Mouse (Mus musculus) c-Kit-positive CD71-negative TER-119-negative erythroid progenitor cells, embryonic 14.5 days (primary cell): Measurements from ENCODE around the gene Usp47.
A peak's percentile ranks its signal among the peaks of the same experiment; 100 is the strongest.

Source experiments
- DNase-seq: peaks from one replicate; pipeline ENCODE4 v3.0.0-alpha.2; 2013; ENCODE audit warnings: low read depth

The Usp47 gene

DNA sequence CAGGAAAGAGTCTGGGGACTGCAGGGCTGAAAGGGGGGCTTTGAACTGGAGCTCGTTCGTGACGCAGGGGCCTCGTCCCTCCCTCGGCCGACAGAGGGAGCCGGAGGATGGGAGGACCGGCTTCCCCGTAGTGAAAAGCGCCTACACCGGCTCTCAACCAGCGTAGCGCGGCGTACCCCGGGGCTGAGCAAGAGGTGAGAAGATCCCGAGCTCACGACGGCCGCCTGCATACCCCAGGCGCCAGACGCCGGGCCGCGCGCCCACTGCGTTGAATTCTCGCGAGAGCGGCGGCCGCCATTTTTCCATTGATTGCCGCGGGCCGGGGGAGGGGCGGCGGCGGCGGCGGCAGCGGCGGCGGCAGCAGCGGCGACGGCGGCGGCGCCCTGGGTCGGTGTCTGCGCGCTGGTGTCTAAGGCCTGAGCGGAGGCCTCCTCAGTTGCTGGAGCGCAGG, at the start of gene Usp47:
Gene Usp47, plus strand, starts transcription at position 355 of the 451 bp plus-strand sequence.
- peak; percentile 71 for DNase-seq

DNA sequence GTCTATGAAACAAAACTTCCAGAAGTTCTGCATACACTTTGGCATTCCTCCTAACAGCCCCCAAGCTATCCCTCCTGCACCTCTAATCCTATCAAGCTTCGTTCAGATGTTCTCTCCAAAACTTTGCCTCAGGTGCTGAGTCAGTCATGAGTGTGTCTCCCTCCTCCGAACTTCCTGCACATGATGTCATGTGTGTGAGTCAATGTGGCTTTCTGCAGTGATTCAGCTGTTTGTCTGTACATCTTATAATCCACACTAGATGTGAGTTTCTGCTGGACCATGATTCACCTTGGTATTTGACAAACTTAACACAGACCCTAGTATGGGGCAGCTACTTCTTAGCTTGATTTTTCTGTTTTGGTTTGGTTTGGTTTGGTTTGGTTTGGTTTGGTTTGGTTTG, 46.9 kb upstream of the Usp47 start:
- no peak for DNase-seq

DNA sequence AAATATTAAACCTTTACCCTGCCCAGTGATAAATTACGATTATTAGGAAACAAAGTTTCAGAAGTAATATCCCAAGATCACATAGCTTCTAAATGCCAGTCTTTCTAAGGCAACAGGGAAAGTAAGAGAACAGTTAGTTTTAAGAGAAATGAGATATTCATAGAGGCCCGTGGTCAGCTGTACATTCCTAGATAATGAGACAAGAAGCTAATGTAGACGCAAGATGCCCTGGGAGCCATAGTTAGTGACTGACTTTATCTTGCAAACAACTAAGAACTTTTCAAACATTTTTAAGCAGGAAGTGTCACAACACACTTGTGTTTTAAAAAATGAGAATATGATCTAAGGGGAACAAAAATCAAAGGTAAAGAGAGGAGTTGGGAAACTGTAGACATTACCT, 45.4 kb upstream of the Usp47 start:
- no peak for DNase-seq

DNA sequence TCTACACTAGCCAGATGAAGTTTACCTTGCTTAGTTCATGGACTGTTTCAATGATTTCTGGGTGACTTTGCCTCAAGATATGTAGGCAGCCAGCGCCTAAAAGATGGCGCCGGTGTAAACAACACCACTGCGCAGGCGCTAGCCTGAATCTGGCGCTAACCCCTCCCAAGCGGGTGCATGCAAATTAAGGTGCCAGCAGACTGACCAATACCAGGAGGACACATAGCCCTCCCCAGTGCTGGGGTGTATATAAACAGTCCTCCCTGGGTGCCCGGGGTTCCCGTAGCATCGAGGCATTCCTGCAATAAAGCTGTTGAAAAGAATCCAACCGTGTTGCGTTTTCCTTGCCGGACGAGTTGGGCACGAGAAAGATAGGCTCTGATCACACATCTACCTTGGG, 41.0 kb upstream of the Usp47 start:
- DNase-seq: no peak

DNA sequence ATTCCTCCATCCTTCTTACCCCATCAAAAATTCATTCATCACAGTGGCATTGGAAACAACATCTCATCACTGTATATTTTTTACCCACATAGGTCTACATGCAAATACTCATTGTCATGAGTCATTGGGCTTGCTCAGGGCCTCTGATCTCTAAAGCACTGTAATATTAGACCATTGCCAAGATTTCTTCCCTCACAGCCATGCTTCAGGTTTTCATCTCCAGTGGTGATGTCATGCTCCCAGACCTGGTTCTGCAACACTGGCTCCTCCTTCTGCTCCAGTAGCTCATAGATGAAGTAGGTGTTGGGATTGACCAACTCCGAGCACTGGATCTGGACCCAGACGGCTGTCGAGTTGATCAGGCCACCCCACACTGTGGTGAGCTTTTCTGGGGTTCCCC, 38.8 kb upstream of the Usp47 start:
- no peak for DNase-seq

DNA sequence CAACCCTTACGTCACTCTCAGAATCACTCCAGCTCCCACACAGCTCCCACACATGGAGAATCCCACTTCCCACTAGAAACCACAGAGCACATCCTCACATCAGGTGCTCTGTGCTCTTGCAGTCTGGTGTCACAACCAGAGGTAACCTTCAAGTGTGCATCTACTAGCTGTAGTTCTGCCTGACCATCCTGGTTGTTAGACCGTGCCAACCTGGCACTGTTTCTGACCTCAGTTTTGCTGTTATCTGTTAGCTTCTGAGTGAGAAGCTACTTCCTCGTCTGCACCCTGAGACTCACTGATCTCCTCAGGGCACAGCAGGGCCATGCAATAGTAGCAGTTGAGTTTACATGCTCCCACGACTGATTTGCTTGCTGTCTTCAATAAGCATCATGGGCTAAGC, 38.0 kb upstream of the Usp47 start:
- DNase-seq: no peak

DNA sequence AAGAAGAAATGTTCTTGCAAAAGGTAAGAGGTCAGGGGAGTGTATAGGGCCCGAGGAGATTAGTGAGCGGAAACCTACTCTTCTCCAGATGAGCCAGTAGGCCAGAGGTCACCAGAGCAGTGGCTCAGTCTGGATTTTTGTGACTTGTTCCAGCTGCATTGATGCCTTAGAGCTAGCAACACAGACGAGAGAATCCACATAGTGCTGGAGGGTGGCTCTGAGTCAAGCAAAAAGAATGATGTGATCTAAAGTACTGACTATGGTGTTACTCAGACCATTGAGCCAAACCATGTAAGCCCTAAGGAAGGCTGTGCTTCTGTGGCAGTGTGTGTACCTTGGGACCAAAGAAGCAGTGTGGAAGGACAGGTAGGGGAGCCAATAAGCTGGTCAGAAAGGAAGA, 36.4 kb upstream of the Usp47 start:
- DNase-seq: no peak

DNA sequence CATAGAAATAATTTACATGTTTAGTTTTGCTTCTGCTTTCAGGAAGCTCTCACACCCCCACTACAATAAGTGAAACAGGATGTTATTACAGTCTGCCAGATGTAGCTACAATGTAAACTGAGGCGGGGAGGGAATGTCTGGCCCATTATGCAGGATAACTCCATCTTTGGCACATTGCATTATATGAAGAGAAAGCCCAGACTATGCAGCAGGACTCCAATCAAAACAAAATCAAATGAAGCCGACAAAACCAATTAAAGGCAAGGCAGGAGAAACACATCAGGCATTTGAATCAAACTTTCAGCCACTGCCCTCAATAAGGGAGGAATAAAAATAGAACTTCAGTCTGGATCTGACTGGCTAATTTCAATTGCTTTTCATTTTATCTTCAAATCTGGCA, 25.9 kb upstream of the Usp47 start:
- DNase-seq: no peak

DNA sequence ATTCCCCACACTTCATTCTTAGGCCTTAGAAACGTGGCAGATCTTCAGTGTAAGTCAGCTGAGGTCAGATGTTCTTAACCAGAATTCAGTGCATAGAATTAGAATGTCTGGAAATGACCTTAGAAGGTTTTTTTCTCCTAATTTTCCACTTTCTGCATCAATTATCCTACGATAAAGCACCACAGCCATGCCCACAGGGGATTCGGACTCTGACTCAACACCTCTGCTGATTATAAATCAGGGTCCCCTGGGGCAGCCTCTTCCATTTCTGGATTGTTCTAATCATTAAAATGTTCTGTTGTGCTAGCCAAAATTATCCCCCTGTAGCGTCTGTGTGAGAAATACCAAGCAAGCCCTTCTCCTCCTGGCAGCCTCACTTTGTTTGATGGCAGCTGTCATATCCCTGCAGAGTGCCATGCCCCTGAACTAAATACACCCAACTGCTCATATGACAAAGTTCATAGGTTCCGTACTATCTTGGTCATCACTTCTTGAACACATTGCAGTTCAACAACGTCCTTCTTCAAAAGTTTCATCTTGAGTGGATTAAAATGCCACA, 24.8 kb upstream of the Usp47 start:
- no peak for DNase-seq

DNA sequence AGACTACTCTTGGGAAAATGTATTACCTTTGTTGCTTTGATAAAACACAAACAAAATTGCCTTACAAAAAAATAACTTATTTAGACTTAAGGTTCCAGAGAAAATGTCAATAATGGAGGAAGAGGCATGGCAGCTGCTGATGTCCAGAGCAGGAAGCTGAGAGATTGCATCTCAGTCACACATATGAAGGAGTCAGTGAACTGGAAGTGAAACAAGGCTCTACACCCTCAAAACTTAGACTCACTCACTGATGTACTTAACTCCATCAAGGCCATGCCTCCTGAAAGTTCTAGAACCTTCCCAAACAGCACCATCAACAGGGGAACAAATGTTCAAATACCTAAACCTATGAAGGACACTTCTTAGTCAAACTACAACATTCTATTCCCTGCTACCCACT, 23.9 kb upstream of the Usp47 start:
- no peak for DNase-seq

DNA sequence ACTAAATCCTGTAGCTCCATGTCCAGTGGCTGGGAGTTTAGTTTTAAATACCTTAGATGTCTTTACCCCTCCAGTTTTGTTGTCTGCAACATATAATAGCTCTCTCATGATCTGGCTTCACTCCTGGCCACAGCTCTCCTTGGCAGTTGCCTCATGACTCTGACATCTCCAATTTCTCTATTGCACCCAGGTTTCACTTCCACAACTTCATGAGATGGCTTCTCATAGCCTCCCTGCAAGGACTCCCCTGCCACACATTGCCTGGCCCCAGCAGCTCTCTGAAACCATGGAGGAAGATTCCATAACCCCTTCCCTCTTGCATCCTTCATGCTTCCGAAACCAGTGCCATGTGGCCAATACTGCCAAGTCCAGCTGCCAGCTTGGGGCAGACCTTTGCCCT, 23.1 kb upstream of the Usp47 start:
- DNase-seq: no peak

DNA sequence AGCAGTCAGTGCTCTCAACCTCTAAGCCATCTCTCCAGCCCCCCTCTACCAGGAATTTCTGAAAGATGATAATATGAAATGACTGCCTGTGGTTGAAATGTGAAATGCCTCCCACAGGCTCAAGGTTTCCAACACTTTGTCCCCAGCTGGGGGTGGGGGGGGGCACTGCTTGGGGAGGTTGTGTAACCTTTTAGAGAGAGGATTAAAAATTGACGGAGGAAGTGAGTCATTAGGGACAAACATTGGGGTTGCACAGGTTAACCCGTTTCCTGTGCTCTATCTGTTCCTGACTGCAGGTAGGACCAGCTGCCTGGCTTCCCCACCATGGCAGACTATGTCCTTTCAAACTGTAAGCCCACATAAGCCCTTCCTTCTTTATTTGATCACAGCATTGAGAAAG, 12.8 kb upstream of the Usp47 start:
- no peak for DNase-seq

DNA sequence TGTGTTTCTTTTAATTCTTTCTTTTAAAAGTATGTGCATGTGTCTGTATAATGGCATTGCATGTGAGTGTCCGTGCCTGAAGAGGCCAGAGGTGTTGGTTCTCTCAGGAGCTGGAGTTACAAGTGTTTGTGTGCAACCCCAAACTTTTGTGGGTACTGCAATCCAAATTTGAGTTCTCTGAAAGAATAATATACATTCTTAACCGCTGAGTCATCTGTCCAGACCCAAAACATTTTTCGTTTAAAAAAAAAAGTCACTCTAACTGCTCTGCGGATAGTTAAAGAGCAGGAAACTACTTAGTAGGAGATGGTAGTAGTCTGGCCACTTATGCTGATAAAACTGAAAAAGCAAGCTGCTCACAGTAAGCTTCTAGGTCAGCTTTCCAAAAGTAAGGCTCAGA, 12.3 kb upstream of the Usp47 start:
- DNase-seq: no peak

DNA sequence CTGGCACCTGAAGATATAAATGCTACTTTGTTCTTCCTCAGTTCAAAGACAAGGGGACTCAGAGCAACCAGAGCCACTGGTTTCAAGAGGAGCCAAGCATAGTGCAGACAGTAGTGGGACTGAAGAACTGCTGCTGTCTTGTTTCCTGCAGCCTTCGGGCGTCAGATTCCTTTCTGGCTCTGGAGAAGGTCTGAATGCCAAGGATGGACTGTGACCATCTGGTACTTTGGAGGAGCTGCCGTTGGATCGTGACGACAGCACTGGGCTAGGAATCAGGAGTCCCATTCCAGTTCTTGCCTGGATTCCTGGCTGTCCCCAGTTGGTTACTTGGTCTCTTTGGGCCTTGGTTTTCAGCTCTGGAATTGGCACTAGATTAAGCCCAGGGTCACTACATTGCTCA, 11.2 kb upstream of the Usp47 start:
- no peak for DNase-seq

DNA sequence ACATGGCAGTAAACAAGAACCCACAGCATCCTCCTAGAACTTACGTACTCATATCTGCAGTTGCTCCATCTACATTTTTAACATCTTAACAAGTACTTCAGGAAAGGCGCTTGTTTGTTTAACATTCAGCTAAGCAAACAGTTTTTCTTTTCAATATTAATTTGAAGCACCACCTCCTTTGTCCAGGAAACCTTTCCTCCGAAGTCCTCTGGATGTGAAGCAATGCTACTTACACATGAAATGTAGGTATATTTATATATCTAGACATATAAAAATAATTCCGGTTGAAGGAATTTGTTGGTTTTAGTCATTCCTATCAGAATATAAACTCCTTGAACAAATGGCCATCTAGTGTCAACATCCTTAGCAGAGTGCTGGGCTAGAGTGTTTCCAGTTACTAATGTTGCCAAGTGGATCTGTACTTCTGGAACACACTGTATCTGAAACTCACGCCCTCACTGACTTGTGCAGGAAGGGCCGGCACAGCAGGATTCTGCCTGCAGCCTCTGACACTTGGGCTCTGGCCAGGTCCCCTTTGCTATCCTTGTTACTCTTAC, 10.6 kb upstream of the Usp47 start:
- DNase-seq: no peak

DNA sequence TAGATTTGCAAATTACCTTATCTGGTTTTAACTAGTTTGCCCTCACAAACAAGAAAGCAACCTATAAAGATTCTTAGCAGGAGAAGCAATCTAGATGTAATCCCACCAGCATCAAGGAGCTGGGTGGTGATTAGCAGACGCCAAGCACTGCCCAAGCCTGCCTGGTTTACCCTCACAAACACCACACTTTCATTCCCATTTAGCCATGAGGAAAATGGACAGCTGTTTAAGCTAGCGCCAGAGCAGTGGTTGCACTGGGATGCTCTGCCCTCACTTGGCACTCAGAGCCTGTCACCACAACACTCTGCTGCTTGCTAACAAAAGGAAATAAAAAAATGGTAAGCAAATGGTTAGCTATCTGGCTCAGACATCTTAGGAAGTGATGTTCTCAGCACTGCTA, 9.2 kb upstream of the Usp47 start:
- DNase-seq: no peak

DNA sequence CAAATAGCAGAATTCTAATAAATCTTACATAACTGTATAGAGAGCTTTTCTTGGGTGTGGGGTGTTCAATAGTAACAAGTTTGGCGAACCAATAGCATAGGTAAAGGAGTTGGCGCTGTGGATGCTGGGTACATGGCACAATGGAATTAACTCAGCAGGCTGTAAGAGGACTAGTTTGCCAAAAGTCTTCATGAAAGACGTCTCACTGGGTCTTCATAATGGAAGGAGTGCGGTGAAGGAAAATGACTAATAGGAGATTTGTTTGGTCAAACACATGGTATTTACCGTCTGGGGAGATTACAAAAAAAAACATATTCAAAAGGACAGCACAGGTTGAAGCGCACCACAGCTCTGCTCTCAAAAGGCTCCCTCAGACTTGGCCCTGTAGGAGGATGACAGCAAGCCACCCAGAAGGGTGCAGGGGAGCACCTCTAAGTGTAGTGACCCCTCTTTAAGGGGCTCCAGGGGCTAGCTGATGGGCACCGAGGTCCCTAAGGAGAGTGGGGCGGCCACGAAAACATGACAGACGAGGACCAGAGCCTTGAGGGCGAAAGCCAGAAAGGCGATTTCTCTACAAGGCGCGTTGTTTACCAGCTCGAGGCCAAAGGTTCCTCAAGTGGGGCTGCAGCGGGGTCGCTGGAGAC, 676 bp upstream of the Usp47 start:
- no peak for DNase-seq

DNA sequence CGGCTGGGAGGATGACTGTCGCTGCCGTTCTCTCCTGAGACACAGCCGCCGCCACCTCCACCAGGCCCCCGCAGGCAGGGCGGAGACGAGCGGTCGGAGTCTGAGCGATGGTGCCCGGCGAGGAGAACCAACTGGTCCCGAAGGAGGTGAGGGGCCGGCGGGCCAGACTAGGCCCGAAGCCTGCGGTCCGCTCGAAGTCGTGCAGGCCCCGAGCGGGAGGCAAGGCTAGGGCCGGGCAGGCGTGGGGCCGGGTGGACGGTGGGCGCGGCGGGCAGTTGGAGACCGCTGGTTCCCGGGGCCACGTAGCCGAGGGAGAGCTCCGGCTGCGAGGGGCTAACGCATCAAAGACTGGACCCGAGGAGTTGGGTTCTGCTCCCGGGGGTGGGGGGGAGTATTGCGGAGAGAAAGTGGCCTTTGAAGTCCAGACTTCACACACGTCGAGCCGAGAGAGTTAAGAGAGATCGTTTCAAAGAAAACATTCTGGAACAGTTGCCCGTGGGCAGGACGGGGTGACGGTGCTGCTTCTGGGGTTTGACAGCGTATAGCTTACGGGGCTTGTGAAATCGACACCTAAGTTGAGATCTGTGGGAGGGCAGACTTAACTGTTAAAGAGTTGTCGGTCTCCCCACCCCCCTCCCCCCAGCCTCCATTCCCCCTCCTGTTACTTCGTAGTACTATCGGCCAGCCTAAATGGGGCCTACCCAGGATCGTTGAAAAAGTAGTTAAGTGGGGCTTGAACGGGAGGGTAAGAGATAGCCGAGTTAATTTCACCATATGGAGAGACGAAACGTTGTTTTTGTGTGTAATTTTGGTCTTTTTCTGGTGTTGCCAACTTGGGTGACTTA, 519 bp downstream of the Usp47 start:
- peak; percentile 25 for DNase-seq

DNA sequence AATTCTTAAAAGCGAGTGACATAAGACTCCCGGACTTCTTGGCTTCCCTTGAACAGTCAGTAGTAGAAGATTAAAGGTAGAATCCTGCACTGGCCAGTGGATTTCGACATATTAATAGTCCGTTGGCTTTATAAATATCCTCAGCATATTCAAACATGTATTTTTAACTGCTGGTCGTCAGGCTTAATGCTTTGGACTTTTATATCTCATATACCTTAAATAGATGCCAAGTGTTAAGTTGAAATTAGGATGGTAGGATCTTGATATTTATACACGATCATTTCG, 1.1 kb downstream of the Usp47 start:
- DNase-seq: no peak

DNA sequence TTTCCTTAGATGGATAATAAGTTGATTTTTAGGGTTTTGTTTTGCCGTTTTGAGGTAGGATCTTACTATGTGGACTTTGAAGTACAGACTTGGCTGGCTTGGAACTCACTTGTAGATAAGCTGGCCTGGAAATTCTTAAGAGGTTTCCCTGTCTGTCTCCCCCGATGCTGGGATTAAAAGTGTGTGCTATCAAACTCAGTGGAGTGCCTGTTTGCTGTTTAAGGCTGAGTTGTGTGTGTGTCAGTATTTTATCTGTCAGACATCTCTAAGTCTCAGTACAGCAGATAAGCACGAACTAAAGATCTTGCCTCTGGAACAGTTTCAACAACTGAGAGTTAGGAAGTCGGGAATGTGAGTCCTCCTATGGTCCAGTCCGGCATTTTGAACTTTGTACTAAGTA, 1.6 kb downstream of the Usp47 start:
- DNase-seq: no peak

DNA sequence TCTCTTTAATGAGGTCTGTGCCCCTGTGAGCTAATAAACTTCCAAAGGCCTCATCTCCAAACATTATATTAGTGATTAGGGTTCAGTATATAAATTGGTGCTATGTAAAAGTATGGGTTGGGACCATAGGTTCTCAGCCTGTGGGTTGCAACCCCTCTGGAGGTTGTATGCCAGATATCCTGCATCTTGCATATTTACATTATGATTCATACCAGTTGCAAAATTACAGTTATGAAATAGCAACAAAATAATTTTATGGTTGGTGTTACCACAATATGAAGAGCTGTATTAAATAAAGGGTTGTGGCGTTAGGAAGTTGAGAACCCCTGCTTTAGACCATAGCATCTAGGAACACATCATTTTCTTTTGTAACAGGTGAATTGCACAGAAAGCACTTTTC, 7.3 kb downstream of the Usp47 start:
- no peak for DNase-seq

DNA sequence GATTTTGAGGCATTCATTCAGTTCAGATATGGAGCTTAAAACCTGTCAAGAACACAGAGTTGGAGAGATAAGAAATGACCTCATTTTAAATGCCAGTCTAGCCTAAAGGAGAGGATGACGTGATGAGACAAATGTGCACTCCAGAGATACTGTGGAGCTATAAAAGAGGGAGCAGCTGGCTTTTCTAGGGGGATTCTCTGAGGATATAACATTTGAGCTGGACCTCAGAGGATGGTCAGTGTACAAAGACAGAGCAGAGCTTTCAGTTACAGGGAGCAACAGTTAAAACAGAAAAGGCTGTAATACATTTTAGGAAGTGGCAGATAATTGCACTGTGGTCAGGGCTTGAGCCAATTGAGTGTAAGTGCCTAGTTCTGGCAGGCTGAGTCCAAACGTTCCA, 12.5 kb downstream of the Usp47 start:
- no peak for DNase-seq

DNA sequence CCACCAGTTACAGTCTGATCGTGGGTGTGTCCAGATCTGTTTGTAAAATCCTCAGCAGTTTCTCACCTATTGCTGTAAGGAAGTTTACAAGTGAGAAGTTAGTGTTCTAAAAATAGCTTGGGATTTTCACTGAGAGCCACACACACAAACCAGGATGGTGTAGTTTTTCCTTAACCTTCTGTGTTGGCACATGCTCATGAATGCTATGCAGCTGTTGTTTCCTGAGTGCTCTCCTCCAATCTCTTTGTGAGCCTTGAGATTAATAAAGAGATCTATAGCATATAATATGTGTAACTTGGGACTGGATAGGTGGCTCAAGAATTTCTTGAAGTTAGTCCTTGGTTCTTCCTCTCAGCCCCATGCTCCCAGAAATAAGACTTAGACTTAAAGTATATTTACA, 13.3 kb downstream of the Usp47 start:
- DNase-seq: no peak
